Mouse (Mus musculus) ES-E14 (cell line): ENCODE data around the gene Slc9a1.

Experiments used
- HCFC1 ChIP-seq: IDR thresholded peaks from 2 replicates; pipeline ENCODE4 v1.6.1; 2012; ENCODE audit warnings: low read length, inconsistent platforms, borderline replicate concordance; ENCODE audit not compliant: insufficient read depth
- ZC3H11A ChIP-seq: IDR thresholded peaks from 2 replicates; pipeline ENCODE4 v1.6.1; 2012; ENCODE audit warnings: low read depth, mild to moderate bottlenecking, inconsistent platforms, low read length, borderline replicate concordance
- ZNF384 ChIP-seq: IDR thresholded peaks from 2 replicates; pipeline ENCODE4 v1.6.1; 2012; ENCODE audit warnings: low read depth, low read length, inconsistent platforms

GRCm38 (mm10) chr4:133353367-133354365 is 15.8 kb upstream of the Slc9a1 start, which contains the start of gene Wdtc1:
- TF ChIP-seq ZC3H11A (no peak), HCFC1 (peak; percentile 48; the same call in 1 of the 2 replicates), ZNF384 (no peak)
